Mouse (Mus musculus): ENCODE data around the gene Trmt2a. TPM values are rescaled to one million over a fixed set of nuclear protein-coding genes. Genes with fewer than 3 reads are reported as not detected.

The Trmt2a gene
- polyA plus RNA-seq, 1 experiment from 2014 or later: 70.9 TPM

DNA sequence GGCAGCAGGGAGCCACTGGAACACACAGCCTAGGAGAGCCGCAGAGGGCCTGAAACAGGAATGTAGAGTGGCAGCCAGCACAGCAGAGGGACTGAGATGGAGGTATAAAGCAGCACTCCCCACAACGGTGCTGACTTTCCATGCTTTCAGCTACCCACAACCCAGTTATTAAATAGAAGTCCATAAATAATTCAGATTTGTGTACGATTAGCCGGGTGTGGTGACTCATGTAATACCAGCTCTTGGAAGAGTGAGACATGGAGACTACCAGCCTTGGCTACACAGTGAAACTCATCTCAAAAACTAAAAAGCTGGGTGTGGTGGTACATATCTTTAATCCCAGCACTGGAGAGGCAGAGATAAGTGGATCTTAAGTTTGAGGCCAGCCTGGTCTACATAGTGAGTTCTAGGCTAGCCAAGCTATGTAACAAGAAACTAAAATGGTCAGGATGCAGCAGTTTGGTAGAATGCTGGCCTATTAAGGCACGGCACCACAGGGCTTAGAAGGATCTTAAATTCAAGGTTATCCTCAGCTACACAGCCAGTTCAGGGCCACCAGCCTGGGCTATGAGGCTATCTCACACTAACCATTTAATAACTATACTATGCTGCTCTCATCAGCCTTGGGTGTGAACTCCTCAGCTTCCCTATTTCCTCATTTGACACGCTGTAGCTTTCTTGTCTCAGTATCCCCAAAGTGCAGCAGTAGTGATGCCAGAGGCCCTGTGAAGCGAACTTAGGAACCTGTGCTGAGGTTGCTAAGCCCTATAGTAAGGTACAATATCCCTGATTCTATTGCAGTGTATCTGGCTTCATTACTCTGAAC lies 11.6 kb upstream of the Trmt2a start:
- no peak for ATAC-seq (ENCODE audit: low FRiP score)
- Histone ChIP-seq H3K4me2 (replicated peaks) (0 out of 2 replicates have a peak overlapping the region, but pooled peaks have one; percentile 82), H3K9ac (no peak overlapping the region), H3K36me3 (replicated peaks; ENCODE audit: control insufficient read depth, insufficient read depth) (peaks cover 48% of the 10 kb centered on the region), H3K9me3 (ENCODE audit: control insufficient read depth, low read length) (no peaks in the 10 kb centered on the region), H3K27ac (no peak overlapping the region), H3K27me3 (ENCODE audit: control insufficient read depth, insufficient read depth, low read length) (no peaks in the 10 kb centered on the region), H3K4me3 (replicated peaks; ENCODE audit: low read length) (no peak overlapping the region), H3K4me1 (replicated peaks; ENCODE audit: control insufficient read depth, insufficient read depth, low read length) (peaks cover 20% of the 10 kb centered on the region)
- 73% methylated on average over 7 of the region's 7 CpGs for WGBS
- no peak for DNase-seq (ENCODE audit: low spot score)

DNA sequence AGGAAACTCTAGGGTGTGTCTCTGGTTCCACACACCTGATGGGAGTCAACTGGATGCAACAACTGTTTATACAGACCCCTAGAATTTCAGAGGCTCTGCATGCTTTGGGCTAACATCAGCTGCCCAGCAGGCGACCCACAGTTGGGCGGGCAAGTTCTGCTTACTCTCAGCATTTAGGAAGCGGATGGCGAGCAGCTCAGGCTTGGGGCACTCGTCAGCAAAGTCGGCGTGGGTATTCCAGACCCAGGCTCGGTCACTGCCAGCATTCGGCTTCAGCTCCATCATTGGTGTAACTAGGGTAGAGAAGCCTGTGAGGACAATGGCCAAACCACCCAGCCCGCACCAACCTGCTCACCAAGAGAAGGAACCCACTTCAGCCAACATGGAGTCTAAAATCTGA lies 6.9 kb upstream of the Trmt2a start:
- Histone ChIP-seq H3K36me3 (replicated peaks; ENCODE audit: control insufficient read depth, insufficient read depth) (peaks cover 95% of the 10 kb centered on the region), H3K4me2 (replicated peaks) (no peak overlapping the region), H3K9me3 (ENCODE audit: control insufficient read depth, low read length) (no peaks in the 10 kb centered on the region), H3K9ac (no peak overlapping the region), H3K4me3 (replicated peaks; ENCODE audit: low read length) (no peak overlapping the region), H3K27ac (no peak overlapping the region), H3K4me1 (replicated peaks; ENCODE audit: control insufficient read depth, insufficient read depth, low read length) (no peaks in the 10 kb centered on the region; the same call in 1 of the 2 replicates), H3K27me3 (ENCODE audit: control insufficient read depth, insufficient read depth, low read length) (no peaks in the 10 kb centered on the region)
- ATAC-seq (ENCODE audit: low FRiP score) (no peak), DNase-seq (ENCODE audit: low spot score) (no peak)
- 94% methylated on average over 10 of the region's 10 CpGs for WGBS

DNA sequence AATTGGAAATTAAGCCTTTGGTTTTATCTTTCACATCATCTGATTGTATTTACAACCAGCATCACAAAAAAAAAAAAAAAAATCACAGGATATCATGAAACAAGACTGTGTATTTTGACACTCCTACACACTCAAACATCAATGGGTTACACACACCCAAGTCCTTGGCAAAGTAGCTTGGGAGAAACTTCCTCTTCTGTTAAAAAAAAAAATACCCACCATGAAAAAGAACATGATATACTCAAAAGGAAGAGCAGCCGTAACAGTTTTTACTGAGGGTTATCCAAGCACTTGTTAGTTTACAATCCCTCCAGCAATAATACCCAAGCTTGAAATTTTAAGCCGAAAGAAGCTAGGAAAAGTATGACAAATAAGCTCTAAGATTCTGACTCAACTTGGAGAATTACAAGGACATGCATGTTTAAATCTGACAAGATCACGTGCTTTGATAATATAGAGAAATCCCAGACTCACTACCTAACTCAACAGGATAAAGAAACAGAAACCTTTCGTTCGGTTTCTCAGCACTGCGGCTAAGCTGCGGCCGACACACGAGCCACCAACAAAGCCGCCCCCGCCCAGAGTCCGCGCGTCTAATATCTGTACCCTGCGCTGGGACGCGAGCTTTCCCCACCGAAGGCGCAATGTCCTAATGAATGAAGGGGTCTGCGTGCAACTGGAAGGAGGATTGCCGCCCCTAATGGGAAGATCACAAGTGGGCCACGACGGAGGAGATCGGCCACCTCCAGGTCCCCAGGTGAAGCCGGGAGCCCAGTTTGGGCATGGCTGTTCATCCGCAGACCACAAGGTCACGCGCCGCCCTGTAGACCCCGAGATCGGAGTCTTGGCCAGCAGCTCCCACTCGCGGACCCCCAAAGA lies 719 bp upstream of the Trmt2a start:
- Histone ChIP-seq H3K9ac (peak overlapping the region; percentile 74), H3K27me3 (ENCODE audit: control insufficient read depth, insufficient read depth, low read length) (no peaks in the 10 kb centered on the region), H3K27ac (peak overlapping the region; percentile 87), H3K4me3 (replicated peaks; ENCODE audit: low read length) (peak overlapping the region; percentile 87), H3K4me1 (replicated peaks; ENCODE audit: control insufficient read depth, insufficient read depth, low read length) (peaks cover 28% of the 10 kb centered on the region), H3K36me3 (replicated peaks; ENCODE audit: control insufficient read depth, insufficient read depth) (peaks cover 65% of the 10 kb centered on the region), H3K9me3 (ENCODE audit: control insufficient read depth, low read length) (no peaks in the 10 kb centered on the region), H3K4me2 (replicated peaks) (peak overlapping the region; percentile 94)
- DNase-seq (ENCODE audit: low spot score): no peak
- 1% methylated on average over 33 of the region's 33 CpGs for WGBS
- ATAC-seq (ENCODE audit: low FRiP score): no peak; the same call in 1 of the 2 replicates

DNA sequence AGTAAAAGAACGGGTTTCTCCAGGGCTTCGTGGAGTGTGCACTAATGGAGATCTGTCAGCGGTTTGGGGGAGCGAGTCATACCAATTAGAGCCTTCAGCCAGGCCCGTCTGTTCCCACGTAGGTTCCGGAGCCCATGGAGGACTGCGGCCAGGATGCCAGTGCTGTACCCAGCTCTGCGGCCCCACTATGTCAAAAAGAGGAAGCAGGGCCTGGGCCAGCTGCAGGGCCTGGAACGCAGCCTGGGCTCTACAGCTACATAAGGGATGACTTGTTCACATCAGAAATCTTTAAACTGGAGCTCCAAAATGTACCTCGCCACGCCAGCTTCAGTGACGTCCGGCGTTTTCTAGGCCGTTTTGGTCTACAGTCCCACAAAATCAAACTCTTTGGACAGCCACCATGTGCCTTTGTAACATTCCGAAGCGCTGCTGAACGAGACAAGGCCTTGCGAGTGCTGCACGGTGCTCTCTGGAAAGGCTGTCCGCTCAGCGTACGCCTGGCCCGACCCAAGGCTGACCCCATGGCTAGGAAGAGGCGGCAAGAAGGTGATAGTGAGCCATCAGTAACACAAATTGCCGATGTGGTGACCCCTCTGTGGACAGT lies 987 bp downstream of the Trmt2a start:
- H3K4me2 ChIP-seq (replicated peaks): peak overlapping the region; percentile 94
- peak overlapping the region; percentile 87 for H3K4me3 ChIP-seq (replicated peaks; ENCODE audit: low read length)
- peaks cover 28% of the 10 kb centered on the region for H3K4me1 ChIP-seq (replicated peaks; ENCODE audit: control insufficient read depth, insufficient read depth, low read length)
- H3K9ac ChIP-seq: peak overlapping the region; percentile 74
- H3K27me3 ChIP-seq (ENCODE audit: control insufficient read depth, insufficient read depth, low read length): no peaks in the 10 kb centered on the region
- H3K9me3 ChIP-seq (ENCODE audit: control insufficient read depth, low read length): no peaks in the 10 kb centered on the region
- peaks cover 65% of the 10 kb centered on the region for H3K36me3 ChIP-seq (replicated peaks; ENCODE audit: control insufficient read depth, insufficient read depth)
- ATAC-seq (ENCODE audit: low FRiP score) (peak; percentile 5), DNase-seq (ENCODE audit: low spot score) (peak; percentile 29)
- peak overlapping the region; percentile 87 for H3K27ac ChIP-seq
- 8% methylated on average over 27 of the region's 27 CpGs for WGBS

DNA sequence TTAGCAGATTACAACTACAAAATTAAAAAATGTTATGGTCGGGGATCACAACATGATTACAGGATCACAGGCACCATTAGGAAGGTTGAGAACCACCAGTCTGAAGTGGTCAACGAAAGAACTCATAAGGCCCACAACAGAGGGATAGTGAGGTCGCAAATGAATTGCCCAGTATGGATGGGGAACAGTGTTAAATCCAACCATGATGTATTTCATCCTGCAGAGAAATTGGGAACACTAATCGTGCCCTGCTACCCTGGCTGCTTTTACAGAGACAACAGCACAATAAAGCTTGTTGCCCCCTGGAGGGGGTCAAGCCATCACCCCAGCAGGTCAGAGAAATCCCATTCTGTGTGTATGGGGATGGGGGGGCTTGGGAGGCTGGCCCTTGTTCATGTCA lies 1.8 kb downstream of the Trmt2a start:
- H3K36me3 ChIP-seq (replicated peaks; ENCODE audit: control insufficient read depth, insufficient read depth): peaks cover 65% of the 10 kb centered on the region
- no peak for ATAC-seq (ENCODE audit: low FRiP score)
- 54% methylated on average over 4 of the region's 4 CpGs for WGBS

DNA sequence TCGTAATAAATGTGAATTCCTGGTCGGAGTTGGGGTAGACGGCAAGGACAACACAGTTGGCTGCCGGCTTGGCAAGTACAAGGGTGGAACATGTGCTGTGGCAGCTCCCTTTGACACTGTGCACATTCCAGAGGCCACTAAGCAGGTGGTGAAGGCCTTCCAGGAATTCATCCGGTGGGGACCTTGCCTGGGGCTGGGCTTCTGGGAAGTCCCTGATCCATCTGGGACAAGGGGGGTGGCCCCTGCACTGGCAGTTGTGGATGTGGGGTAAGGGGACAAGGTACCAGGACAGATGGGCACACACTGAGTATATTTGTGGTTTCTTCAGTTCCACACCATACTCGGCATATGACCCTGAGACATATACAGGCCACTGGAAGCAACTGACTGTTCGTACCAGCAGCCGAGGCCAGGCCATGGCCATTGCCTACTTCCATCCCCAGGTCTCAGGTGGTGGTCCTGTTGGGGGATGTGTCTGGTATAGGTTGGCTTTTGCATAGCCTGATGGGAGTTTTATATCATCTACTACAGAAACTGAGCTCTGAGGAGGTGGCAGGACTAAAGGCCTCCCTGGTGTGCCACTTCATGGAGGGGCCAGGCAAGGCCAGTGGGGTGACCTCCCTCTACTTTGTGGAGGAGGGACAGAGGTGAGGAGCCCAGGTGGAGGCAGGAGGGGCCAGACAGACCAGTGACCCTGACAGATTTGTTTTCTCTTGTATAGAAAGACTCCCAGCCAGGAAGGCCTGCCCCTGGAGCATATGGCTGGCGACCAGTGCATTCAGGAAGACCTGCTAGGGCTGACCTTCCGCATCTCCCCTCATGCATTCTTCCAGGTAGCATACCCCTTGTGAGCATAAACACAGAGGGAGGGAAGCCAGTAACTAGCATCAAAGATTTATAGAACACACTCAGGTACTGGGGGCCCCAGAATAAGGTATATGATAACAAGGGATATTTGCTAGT lies 2.6 kb downstream of the Trmt2a start:
- Histone ChIP-seq H3K4me1 (replicated peaks; ENCODE audit: control insufficient read depth, insufficient read depth, low read length) (peaks cover 28% of the 10 kb centered on the region), H3K27ac (no peak overlapping the region), H3K4me3 (replicated peaks; ENCODE audit: low read length) (no peak overlapping the region; the same call in 1 of the 2 replicates), H3K9ac (peak overlapping the region; percentile 74; the same call in 1 of the 2 replicates), H3K4me2 (replicated peaks) (peak overlapping the region; percentile 94), H3K9me3 (ENCODE audit: control insufficient read depth, low read length) (no peaks in the 10 kb centered on the region), H3K36me3 (replicated peaks; ENCODE audit: control insufficient read depth, insufficient read depth) (peaks cover 65% of the 10 kb centered on the region), H3K27me3 (ENCODE audit: control insufficient read depth, insufficient read depth, low read length) (no peaks in the 10 kb centered on the region)
- DNase-seq (ENCODE audit: low spot score) (no peak), ATAC-seq (ENCODE audit: low FRiP score) (no peak)
- 67% methylated on average over 10 of the region's 10 CpGs for WGBS

More for the DNA sequence above, 1.8 kb downstream of the Trmt2a start:
- Histone ChIP-seq H3K9ac (peak overlapping the region; percentile 74), H3K27ac (no peak overlapping the region), H3K27me3 (ENCODE audit: control insufficient read depth, insufficient read depth, low read length) (no peaks in the 10 kb centered on the region), H3K4me2 (replicated peaks) (peak overlapping the region; percentile 94), H3K9me3 (ENCODE audit: control insufficient read depth, low read length) (no peaks in the 10 kb centered on the region), H3K4me1 (replicated peaks; ENCODE audit: control insufficient read depth, insufficient read depth, low read length) (peaks cover 28% of the 10 kb centered on the region), H3K4me3 (replicated peaks; ENCODE audit: low read length) (peak overlapping the region; percentile 87)
- no peak for DNase-seq (ENCODE audit: low spot score)

DNA sequence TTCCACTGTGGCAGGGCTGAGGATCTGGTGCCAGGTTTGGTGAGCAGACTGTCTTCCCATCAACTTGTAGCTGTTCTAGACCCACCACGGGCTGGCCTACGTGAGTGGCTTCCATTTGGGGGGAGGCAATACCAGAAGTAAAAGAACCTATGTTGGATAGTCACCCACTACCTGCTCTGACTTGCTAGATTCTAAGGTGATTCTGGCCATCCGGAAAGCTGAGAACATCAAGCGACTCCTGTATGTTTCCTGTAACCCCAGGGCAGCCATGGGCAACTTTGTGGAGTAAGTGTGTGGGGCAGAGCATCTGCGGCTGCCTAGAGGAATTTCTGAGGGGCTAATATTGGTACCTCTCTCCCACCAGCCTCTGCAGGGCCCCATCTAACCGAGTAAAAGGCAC lies 4.3 kb downstream of the Trmt2a start:
- 86% methylated on average over 6 of the region's 6 CpGs for WGBS
- DNase-seq (ENCODE audit: low spot score) (no peak), ATAC-seq (ENCODE audit: low FRiP score) (no peak)
- Histone ChIP-seq H3K4me3 (replicated peaks; ENCODE audit: low read length) (no peak overlapping the region), H3K27ac (no peak overlapping the region), H3K27me3 (ENCODE audit: control insufficient read depth, insufficient read depth, low read length) (no peaks in the 10 kb centered on the region), H3K9me3 (ENCODE audit: control insufficient read depth, low read length) (no peaks in the 10 kb centered on the region), H3K9ac (no peak overlapping the region), H3K36me3 (replicated peaks; ENCODE audit: control insufficient read depth, insufficient read depth) (peaks cover 71% of the 10 kb centered on the region), H3K4me1 (replicated peaks; ENCODE audit: control insufficient read depth, insufficient read depth, low read length) (peaks cover 18% of the 10 kb centered on the region), H3K4me2 (replicated peaks) (no peak overlapping the region)

DNA sequence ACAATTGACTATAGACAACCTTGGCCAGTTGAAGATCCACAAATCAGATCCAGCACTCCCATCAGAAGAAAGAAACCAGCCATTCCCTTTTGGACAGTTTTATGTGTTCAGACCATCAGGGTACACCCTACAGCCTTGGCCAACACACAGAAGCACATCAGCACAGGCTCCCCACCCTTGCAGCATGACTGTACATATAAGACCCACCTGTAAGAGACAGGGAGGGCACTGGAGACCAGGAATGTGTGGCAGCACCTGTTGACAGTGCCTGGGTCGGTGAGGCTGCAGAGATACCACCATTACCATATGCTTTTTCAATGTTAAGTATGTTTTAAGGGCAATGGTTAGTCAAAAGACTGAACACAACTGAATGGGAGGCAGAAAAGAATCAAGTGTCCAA lies 5.4 kb downstream of the Trmt2a start:
- Histone ChIP-seq H3K27ac (no peak overlapping the region), H3K27me3 (ENCODE audit: control insufficient read depth, insufficient read depth, low read length) (no peaks in the 10 kb centered on the region), H3K4me1 (replicated peaks; ENCODE audit: control insufficient read depth, insufficient read depth, low read length) (peaks cover 18% of the 10 kb centered on the region), H3K9ac (no peak overlapping the region), H3K9me3 (ENCODE audit: control insufficient read depth, low read length) (no peaks in the 10 kb centered on the region), H3K36me3 (replicated peaks; ENCODE audit: control insufficient read depth, insufficient read depth) (peaks cover 81% of the 10 kb centered on the region), H3K4me2 (replicated peaks) (no peak overlapping the region), H3K4me3 (replicated peaks; ENCODE audit: low read length) (no peak overlapping the region)
- WGBS: 91% methylated on average over 1 of the region's 1 CpGs
- ATAC-seq (ENCODE audit: low FRiP score) (no peak), DNase-seq (ENCODE audit: low spot score) (no peak)
